Mouse (Mus musculus): Measurements from ENCODE around the gene Vac14.
"Not testable (repeated sequence)": the region's sequence is repeated elsewhere in the genome, so short reads cannot be mapped to it uniquely, and the experiment has no call there.

The Vac14 gene

DNA sequence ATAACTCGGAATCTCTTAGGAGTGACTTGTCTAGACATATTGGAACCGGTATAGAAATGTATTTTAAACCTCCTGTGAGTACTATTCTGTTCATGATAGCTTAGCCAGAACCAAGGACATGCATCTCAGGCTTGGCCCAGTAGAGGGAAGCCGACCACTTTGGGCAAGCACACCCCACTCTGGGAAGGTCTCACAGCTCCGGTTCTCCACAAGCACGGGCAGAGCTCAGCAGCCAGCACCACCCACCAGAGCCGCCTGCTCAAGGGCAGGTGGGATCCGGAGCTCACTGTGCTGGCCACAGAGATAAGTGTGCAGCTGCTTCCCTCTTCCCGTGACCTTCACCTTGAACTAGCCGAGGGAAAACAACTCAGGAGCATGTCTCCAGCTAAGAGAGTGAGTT lies 32.5 kb downstream of the Vac14 start:
- DNase-seq = no peak

DNA sequence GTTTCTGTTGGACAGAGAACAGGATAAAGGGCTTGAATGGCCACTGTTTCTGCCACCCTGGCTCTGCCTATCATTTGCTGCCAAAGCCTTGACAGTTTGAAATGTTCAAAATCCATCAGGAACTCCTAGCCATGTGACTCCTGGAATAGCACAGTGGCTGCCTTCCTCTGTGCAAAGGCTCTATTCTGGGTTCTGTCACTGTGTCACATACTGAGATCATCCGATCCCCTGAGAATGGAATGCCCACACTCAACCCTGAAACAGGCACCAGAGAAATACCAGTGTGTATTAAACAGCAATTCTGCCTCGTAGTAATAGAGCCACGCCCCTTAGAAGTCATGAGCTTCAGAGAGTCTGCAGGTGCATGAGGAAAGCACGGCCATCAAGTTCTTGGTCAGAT lies 33.5 kb downstream of the Vac14 start:
- no peak for DNase-seq

GRCm38 (mm10) chr8:110654075-110655060 lies 36.0 kb downstream of the Vac14 start:
- no peak for DNase-seq

DNA sequence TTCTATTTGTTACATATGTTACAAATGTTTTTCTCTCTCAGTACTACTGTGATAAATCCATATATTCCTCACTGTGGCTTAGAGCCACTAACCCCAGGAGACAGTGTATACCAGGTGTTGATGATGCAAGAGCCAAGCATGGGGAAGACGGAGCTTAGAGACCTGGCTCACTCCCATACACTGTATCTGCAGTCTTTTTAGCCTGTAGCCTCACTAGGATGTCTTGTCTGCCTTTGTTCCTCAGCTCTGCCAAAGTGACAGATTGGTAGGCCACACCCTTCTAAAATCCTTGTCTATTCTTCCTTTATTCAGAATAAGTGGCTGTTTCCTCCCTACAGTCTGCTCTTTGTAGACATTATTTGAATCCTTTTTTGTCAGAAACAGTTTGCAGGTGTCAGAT lies 37.4 kb downstream of the Vac14 start:
- no peak for DNase-seq

DNA sequence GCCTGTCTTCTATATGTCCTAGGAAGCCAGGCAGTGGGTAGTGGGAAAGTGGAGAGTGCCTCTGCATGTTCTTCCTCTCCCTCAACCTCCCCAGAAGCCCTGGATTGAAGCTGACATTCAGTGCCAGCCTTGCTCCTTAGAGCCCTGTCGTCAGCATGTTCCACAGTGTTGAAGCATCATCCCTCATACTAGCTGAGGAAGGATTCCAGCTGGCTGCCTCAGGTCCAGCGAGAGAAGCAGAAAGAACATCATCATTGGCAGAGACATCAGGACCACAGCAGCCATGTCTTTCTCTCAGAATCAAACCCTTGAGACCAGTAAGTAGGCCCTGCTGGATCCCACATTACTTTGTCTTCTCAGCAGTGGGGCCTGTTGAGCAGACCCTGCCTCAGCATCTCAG lies 39.3 kb downstream of the Vac14 start:
- DNase-seq = no peak

DNA sequence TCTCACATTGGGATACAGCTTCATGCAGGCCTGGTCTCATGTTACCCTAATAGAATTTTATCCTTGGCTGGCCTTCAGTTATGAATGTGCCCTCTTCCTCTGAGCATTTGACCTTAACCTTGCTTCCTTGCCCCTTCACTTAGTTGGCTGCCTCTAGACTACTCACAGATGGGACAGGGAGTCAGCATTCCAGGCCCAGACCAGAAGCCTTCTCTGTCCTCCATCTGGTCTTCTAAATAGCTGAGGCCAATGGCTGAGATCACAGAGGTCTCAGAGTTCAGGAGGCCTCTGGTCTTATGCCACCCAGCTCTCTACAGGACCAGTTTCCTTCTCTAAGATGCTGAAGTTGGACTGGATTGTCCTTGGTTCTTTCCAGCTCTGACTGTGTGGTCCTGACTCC lies 41.7 kb downstream of the Vac14 start:
- DNase-seq = no peak

- no peak for DNase-seq
Measured at GRCm38 (mm10) chr8:110662545-110662944, 44.2 kb downstream of the Vac14 start.

DNA sequence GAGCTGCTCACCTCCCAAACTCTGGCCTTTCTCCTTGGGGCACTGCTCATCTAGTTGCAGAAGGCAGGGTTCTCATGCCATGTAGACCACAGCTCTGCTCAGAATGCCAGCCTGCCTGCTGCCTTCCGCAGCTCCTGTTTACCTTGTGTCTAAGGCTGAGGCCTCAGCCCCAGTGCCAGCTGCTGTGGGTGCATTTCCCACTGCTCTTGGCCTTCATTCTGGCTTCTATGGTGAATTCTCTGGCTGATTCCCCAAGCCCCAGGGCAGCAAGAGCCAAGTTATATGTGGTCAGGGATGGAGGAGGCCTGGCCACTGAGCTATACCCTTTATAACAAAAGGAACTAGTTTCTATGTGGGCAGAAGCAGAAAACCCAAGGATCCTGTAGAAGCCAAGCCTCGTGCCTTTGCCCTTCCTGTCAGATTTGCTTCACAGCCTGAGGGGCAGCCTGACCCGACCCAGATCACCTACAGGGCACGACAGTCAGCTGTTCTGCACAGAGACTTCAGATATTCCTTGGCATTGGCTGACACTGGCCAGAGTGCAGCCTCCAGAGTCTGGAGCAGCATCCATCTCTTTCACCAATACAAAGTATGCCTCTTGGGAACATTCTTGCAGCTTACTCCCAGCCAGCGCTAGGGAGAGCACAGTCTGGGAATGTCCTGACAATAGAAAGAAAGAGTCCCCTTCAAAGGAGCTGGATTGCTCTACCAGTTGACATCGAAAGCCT lies 44.8 kb downstream of the Vac14 start:
- no peak for DNase-seq

DNA sequence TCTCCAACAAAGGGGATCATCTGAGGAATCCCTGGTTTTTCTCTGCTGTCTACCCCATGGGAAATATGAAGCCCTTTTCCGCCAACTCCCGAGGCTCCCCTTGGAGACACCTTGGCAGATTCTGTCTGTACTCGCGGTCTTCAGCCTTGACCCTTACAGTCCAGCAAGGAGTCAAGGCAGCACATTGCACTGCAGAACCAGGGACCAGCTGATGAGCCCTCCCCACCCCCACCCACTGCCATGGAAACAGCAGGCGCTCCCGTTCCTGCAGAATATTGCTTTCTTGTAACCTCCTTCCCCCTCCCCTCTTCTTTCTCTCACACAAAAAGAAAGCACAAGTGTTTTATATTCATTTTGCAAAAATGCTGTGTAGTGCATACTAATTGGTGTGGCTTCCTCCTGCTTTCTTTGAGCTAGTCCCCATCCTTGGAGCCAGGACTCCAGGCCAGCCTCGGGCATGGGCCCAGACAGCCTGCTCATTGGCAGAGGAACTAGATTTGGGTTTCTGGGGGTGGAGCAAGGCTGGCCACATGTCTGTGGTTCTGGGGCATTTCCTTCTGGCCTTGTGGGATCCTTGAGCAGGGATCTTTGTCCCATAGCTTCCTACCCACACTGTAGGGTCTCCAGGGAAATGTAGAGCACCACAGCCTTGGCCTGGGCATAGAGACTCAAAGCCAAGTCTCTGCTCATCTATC lies 46.0 kb downstream of the Vac14 start:
- no peak for DNase-seq

GRCm38 (mm10) chr8:110665000-110665399 lies 46.6 kb downstream of the Vac14 start:
- no peak for DNase-seq

- DNase-seq = not testable (repeated sequence)
Measured at GRCm38 (mm10) chr8:110667590-110668177, 49.3 kb downstream of the Vac14 start.

- no peak for DNase-seq
Measured at GRCm38 (mm10) chr8:110669932-110670628, 51.7 kb downstream of the Vac14 start.

DNA sequence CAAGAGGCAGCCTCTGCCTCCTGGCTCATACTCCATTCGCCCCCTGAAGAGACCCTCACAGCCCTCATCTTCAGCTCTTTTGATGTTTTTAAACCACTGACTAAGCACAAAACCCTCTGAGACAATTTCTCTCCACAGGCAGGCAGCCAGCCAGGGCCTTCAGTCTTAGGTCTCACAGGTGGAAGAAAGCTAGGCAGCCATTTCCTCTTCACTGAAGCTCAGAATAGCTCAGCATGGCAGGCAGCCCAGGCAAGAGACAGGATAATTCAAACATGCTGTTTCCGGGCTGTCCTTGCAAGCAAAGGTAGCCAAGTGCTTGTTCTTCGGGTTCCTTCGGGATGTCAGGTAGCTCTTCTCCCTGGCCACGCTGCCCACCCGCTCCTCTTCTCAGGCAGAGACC lies 52.9 kb downstream of the Vac14 start:
- no peak for DNase-seq

DNA sequence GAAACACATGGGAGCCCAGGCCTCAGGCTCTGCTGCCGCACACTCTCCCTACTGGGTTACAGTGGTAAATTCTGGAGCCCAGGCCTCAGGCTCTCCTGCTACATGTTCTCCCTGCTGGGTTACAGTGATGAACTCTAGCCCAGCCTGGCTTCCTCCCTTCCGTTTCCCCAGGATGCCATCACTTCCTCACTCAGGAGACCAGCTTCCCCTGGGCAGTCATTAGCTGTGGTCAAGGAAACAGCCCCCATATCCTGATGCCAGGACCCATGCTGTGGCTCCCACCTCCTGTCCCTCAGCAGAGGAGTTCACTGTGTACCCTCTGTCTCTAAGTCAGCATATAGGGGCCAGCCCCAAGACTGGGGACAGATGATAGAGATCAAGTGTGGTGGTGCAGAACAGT lies 53.7 kb downstream of the Vac14 start:
- DNase-seq = no peak

- no peak for DNase-seq
Measured at GRCm38 (mm10) chr8:110673168-110673567, 54.8 kb downstream of the Vac14 start.

DNA sequence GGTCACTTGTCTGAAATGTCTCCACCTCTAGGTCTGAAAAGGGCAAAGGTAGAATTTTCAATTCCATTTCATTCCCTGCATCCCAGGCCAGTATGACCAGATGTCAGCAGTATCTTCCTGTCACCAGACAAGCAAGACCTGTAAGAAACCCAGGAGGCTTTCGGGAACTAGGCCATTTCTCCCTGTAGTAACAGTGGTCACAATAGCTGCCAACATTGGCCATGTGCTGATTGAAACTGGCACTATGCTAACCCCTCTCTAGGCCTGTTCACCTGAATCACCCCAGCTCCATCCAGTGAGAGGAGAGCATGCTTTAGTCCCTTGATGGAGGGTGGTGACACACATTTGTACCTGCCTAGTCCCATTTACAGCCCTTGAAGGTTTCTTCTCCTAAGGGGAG lies 56.2 kb downstream of the Vac14 start:
- no peak for DNase-seq

GRCm38 (mm10) chr8:110676702-110677101 lies 58.3 kb downstream of the Vac14 start:
- no peak for DNase-seq

DNA sequence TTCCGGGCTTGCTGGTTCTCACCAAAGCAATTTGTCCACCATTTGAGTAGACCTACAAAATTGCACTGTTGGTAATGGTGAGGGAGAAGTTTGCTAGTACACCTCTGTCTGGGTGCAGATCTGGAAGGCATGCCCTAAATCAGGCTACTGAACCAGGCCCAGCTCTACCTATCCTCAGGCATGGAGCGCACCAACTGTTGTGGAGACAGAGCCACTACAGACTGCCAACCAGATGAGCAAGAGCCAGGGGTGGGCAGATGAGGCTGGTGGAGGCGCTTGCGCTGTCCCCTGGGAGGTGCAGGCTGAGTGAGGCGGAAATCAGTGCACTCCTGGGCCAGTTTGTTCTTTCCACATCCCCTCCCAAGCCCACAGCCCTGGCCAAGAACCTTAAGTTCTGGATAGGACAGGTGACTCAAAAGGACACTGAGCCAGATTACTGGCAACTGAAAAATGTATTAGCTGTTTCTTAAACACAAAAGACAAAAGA lies 58.8 kb downstream of the Vac14 start:
- DNase-seq = no peak

- no peak for DNase-seq
Measured at GRCm38 (mm10) chr8:110678989-110679388, 60.6 kb downstream of the Vac14 start.

DNA sequence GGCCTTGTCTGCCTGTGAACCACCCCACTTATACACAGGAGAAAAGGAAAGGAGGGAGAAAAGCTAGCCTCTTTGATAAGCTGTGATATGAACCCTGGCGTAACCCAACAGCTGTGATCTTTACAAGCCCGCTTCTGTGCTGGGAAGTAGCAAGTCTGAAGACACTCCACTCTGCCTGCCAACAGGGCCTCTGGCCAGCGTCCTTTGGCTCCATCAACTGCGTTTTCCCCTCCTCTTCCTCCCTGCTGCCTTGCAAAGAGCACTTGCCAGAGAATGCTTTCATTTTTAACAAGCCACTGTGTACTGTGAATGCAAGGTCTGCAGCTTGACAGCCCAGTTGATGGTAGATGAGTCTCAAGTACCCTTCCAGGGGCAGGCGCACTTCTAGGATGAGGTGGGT lies 69.3 kb downstream of the Vac14 start:
- no peak for DNase-seq

- no peak for DNase-seq
Measured at GRCm38 (mm10) chr8:110689961-110690360, 71.6 kb downstream of the Vac14 start.

- no peak for DNase-seq
Measured at GRCm38 (mm10) chr8:110694226-110694625, 75.8 kb downstream of the Vac14 start.
